Mouse (Mus musculus): ENCODE measurements around the gene Trmt10a. TPM values are rescaled to one million over a fixed set of nuclear protein-coding genes. Genes with fewer than 3 reads are reported as not detected.

Trmt10a gene
- polyA plus RNA-seq, 1 experiment from 2014 or later, result 11.4 TPM

- Histone ChIP-seq H3K4me3 (no peak overlapping the region), H3K4me2 (no peak overlapping the region), H3K27me3 (no peaks in the 10 kb centered on the region), H3K4me1 (peaks cover 7% of the 10 kb centered on the region; the same call in 1 of the 2 replicates), H3K9me3 (no peaks in the 10 kb centered on the region), H3K36me3 (no peaks in the 10 kb centered on the region), H3K9ac (no peak overlapping the region), H3K27ac (0 out of 2 replicates have a peak overlapping the region, but pooled peaks have one; percentile 22)
- peak; percentile 74; the same call in 1 of the 2 replicates for ATAC-seq (ENCODE audit: borderline replicate concordance, extremely low read depth, low FRiP score, low TSS enrichment)
- 53% methylated on average over 6 of the region's 6 CpGs for WGBS
These were observed 32.3 kb downstream of the Trmt10a start for GRCm38 (mm10) chr3:138175551-138175950.

GRCm38 (mm10) chr3:138182019-138182418, 38.8 kb downstream of the Trmt10a start:
- Histone ChIP-seq H3K27ac (no peak overlapping the region), H3K9me3 (no peaks in the 10 kb centered on the region), H3K4me1 (no peaks in the 10 kb centered on the region), H3K4me2 (no peak overlapping the region), H3K27me3 (no peaks in the 10 kb centered on the region), H3K4me3 (no peak overlapping the region), H3K9ac (no peak overlapping the region), H3K36me3 (no peaks in the 10 kb centered on the region)
- WGBS, result 83% methylated on average over 2 of the region's 2 CpGs
- ATAC-seq (ENCODE audit: borderline replicate concordance, extremely low read depth, low FRiP score, low TSS enrichment), result no peak

GRCm38 (mm10) chr3:138183371-138183770, 40.1 kb downstream of the Trmt10a start:
- Histone ChIP-seq H3K9ac (no peak overlapping the region), H3K4me2 (no peak overlapping the region), H3K36me3 (no peaks in the 10 kb centered on the region), H3K9me3 (no peaks in the 10 kb centered on the region), H3K27me3 (no peaks in the 10 kb centered on the region), H3K4me3 (no peak overlapping the region), H3K4me1 (no peaks in the 10 kb centered on the region), H3K27ac (no peak overlapping the region)
- ATAC-seq (ENCODE audit: borderline replicate concordance, extremely low read depth, low FRiP score, low TSS enrichment), result no peak
- WGBS, result 64% methylated on average over 7 of the region's 7 CpGs

- no peaks in the 10 kb centered on the region for H3K9me3 ChIP-seq
These were observed 42.0 kb downstream of the Trmt10a start for GRCm38 (mm10) chr3:138185290-138185689.

GRCm38 (mm10) chr3:138185995-138186930, 43.0 kb downstream of the Trmt10a start:
- Histone ChIP-seq H3K4me3 (no peak overlapping the region), H3K27me3 (no peaks in the 10 kb centered on the region), H3K27ac (no peak overlapping the region), H3K36me3 (no peaks in the 10 kb centered on the region), H3K4me1 (no peaks in the 10 kb centered on the region), H3K9ac (no peak overlapping the region), H3K9me3 (no peaks in the 10 kb centered on the region), H3K4me2 (no peak overlapping the region)
- ATAC-seq (ENCODE audit: borderline replicate concordance, extremely low read depth, low FRiP score, low TSS enrichment), result no peak
- 88% methylated on average over 26 of the region's 26 CpGs for WGBS

More at GRCm38 (mm10) chr3:138185290-138185689, 42.0 kb downstream of the Trmt10a start:
- H3K4me1 ChIP-seq, result no peaks in the 10 kb centered on the region
- no peak overlapping the region for H3K27ac ChIP-seq
- no peak overlapping the region for H3K4me2 ChIP-seq
- WGBS, result 22% methylated on average over 4 of the region's 4 CpGs
- ATAC-seq (ENCODE audit: borderline replicate concordance, extremely low read depth, low FRiP score, low TSS enrichment), result 0 out of 2 replicates have a peak, but pooled peaks have one; percentile 14
- no peaks in the 10 kb centered on the region for H3K27me3 ChIP-seq
- H3K4me3 ChIP-seq, result no peak overlapping the region
- no peaks in the 10 kb centered on the region for H3K36me3 ChIP-seq
- no peak overlapping the region for H3K9ac ChIP-seq

GRCm38 (mm10) chr3:138192260-138192659, 49.0 kb downstream of the Trmt10a start:
- Histone ChIP-seq H3K4me2 (no peak overlapping the region), H3K36me3 (no peaks in the 10 kb centered on the region), H3K9ac (no peak overlapping the region), H3K27ac (no peak overlapping the region), H3K27me3 (no peaks in the 10 kb centered on the region), H3K9me3 (no peaks in the 10 kb centered on the region), H3K4me3 (no peak overlapping the region), H3K4me1 (no peaks in the 10 kb centered on the region)
- no peak for ATAC-seq (ENCODE audit: borderline replicate concordance, extremely low read depth, low FRiP score, low TSS enrichment)
- 54% methylated on average over 7 of the region's 7 CpGs for WGBS

GRCm38 (mm10) chr3:138193683-138194302, 50.5 kb downstream of the Trmt10a start, which contains the start of gene 4930579F01Rik:
Gene 4930579F01Rik, minus strand, starts transcription at chr3:138193825.
- WGBS, result 79% methylated on average over 15 of the region's 15 CpGs
- no peak within 1 kb of the TSS for H3K4me3 ChIP-seq
- no peaks in the 10 kb centered on the region for H3K27me3 ChIP-seq
- H3K4me1 ChIP-seq, result peaks cover 4% of the 10 kb centered on the region; the same call in 1 of the 2 replicates
- ATAC-seq (ENCODE audit: borderline replicate concordance, extremely low read depth, low FRiP score, low TSS enrichment), result no peak
- no peak within 1 kb of the TSS for H3K27ac ChIP-seq
- H3K4me2 ChIP-seq, result no peak within 1 kb of the TSS
- H3K36me3 ChIP-seq, result no peaks in the 10 kb centered on the region
- no peak within 1 kb of the TSS for H3K9ac ChIP-seq
- H3K9me3 ChIP-seq, result no peaks in the 10 kb centered on the region

- WGBS, result 88% methylated on average over 14 of the region's 14 CpGs
- no peak for ATAC-seq (ENCODE audit: borderline replicate concordance, extremely low read depth, low FRiP score, low TSS enrichment)
- no peak overlapping the region for H3K9ac ChIP-seq
These were observed 53.8 kb downstream of the Trmt10a start for GRCm38 (mm10) chr3:138197093-138197492.

GRCm38 (mm10) chr3:138197556-138197955, 54.3 kb downstream of the Trmt10a start:
- no peak; the same call in 1 of the 2 replicates for ATAC-seq (ENCODE audit: borderline replicate concordance, extremely low read depth, low FRiP score, low TSS enrichment)
- Histone ChIP-seq H3K4me3 (no peak overlapping the region), H3K27me3 (no peaks in the 10 kb centered on the region), H3K36me3 (no peaks in the 10 kb centered on the region), H3K27ac (no peak overlapping the region), H3K4me1 (peaks cover 4% of the 10 kb centered on the region; the same call in 1 of the 2 replicates), H3K9me3 (no peaks in the 10 kb centered on the region), H3K4me2 (no peak overlapping the region; the same call in 1 of the 2 replicates), H3K9ac (no peak overlapping the region)
- WGBS, result 56% methylated on average over 9 of the region's 9 CpGs

More at GRCm38 (mm10) chr3:138197093-138197492, 53.8 kb downstream of the Trmt10a start:
- Histone ChIP-seq H3K4me3 (no peak overlapping the region), H3K9me3 (no peaks in the 10 kb centered on the region), H3K4me2 (no peak overlapping the region), H3K27ac (no peak overlapping the region), H3K36me3 (no peaks in the 10 kb centered on the region), H3K27me3 (no peaks in the 10 kb centered on the region), H3K4me1 (peaks cover 4% of the 10 kb centered on the region; the same call in 1 of the 2 replicates)

GRCm38 (mm10) chr3:138197973-138198721, 54.9 kb downstream of the Trmt10a start:
- H3K27ac ChIP-seq, result 0 out of 2 replicates have a peak overlapping the region, but pooled peaks have one; percentile 1
- ATAC-seq (ENCODE audit: borderline replicate concordance, extremely low read depth, low FRiP score, low TSS enrichment), result peak; percentile 88
- H3K4me3 ChIP-seq, result peak overlapping the region; percentile 9; the same call in 1 of the 2 replicates
- no peaks in the 10 kb centered on the region for H3K36me3 ChIP-seq
- H3K9me3 ChIP-seq, result no peaks in the 10 kb centered on the region
- H3K4me2 ChIP-seq, result peak overlapping the region; percentile 44
- no peaks in the 10 kb centered on the region for H3K27me3 ChIP-seq
- WGBS, result 23% methylated on average over 20 of the region's 20 CpGs
- H3K4me1 ChIP-seq, result peaks cover 4% of the 10 kb centered on the region; the same call in 1 of the 2 replicates
- H3K9ac ChIP-seq, result no peak overlapping the region

- Histone ChIP-seq H3K4me1 (peaks cover 4% of the 10 kb centered on the region; the same call in 1 of the 2 replicates), H3K27ac (0 out of 2 replicates have a peak overlapping the region, but pooled peaks have one; percentile 1), H3K9me3 (no peaks in the 10 kb centered on the region), H3K36me3 (no peaks in the 10 kb centered on the region), H3K27me3 (no peaks in the 10 kb centered on the region), H3K4me3 (no peak overlapping the region), H3K9ac (no peak overlapping the region), H3K4me2 (no peak overlapping the region)
- no peak; the same call in 1 of the 2 replicates for ATAC-seq (ENCODE audit: borderline replicate concordance, extremely low read depth, low FRiP score, low TSS enrichment)
- WGBS, result 71% methylated on average over 7 of the region's 7 CpGs
These were observed 55.4 kb downstream of the Trmt10a start for GRCm38 (mm10) chr3:138198722-138199068.

All from lung, embryonic 15.5 days (tissue).